Mouse (Mus musculus) ES-Bruce4 (cell line): ENCODE results near the gene Kcnj10. TPM values are rescaled to one million over a fixed set of nuclear protein-coding genes. Genes with fewer than 3 reads are reported as not detected.

Experiments
- H3K27ac ChIP-seq: 2 replicates; pipeline ENCODE4 v1.5.1; 2012; ENCODE audit warnings: low read length, inconsistent platforms; ENCODE audit not compliant: insufficient read depth
- H3K27me3 ChIP-seq: 2 replicates; pipeline ENCODE4 v1.6.1; 2012; ENCODE audit warnings: mild to moderate bottlenecking, low read length, inconsistent platforms; ENCODE audit not compliant: control insufficient read depth, poor library complexity, insufficient read depth, severe bottlenecking
- H3K36me3 ChIP-seq: 2 replicates; pipeline ENCODE4 v1.6.1; 2012; ENCODE audit warnings: inconsistent platforms, mild to moderate bottlenecking, low read length, moderate library complexity; ENCODE audit not compliant: control insufficient read depth, poor library complexity, insufficient read depth, severe bottlenecking
- H3K4me1 ChIP-seq: one replicate; pipeline ENCODE4 v1.8.1; 2011; ENCODE audit warnings: low read length; ENCODE audit not compliant: control insufficient read depth, insufficient read depth
- H3K4me3 ChIP-seq: 2 replicates; pipeline ENCODE4 v1.5.1; 2011; ENCODE audit warnings: low read depth, mild to moderate bottlenecking, low read length
- H3K9ac ChIP-seq: 2 replicates; pipeline ENCODE4 v1.6.1; 2012; ENCODE audit warnings: low read depth, mild to moderate bottlenecking, inconsistent platforms; ENCODE audit not compliant: poor library complexity, severe bottlenecking
- H3K9me3 ChIP-seq: replicated peaks from 2 replicates; pipeline ENCODE4 v1.6.1; 2012; ENCODE audit warnings: mild to moderate bottlenecking, low read length, inconsistent platforms; ENCODE audit not compliant: control insufficient read depth, poor library complexity, insufficient read depth, severe bottlenecking
- CTCF ChIP-seq: IDR thresholded peaks from one replicate; pipeline ENCODE4 v1.8.1; 2011; ENCODE audit warnings: low read depth, low read length
- EP300 ChIP-seq: IDR thresholded peaks from 2 replicates; pipeline ENCODE4 v1.6.1; 2011; ENCODE audit warnings: low read depth, low read length; ENCODE audit not compliant: insufficient read depth
- POLR2A ChIP-seq: IDR thresholded peaks from one replicate; pipeline ENCODE4 v1.8.1; 2011; ENCODE audit warnings: low read length; ENCODE audit not compliant: insufficient read depth
- polyA plus RNA-seq: library from polyadenylated mRNA; stranded (reverse); fragments of >200 nt; gene quantifications from 2 replicates; pipeline ENCODE4 v1.2.4, GENCODE M21; 2011; ENCODE audit warnings: low read depth; ENCODE audit not compliant: missing spikeins, insufficient read depth, insufficient read length

Gene Kcnj10
- polyA plus RNA-seq, 1 experiment, result 1.0 TPM

GRCm38 (mm10) chr1:172304443-172304842 lies 36.6 kb upstream of the Kcnj10 start:
- peaks cover 13% of the 10 kb centered on the region for H3K4me1 ChIP-seq
- H3K9me3 ChIP-seq, result no peaks in the 10 kb centered on the region
- H3K9ac ChIP-seq, result no peak overlapping the region
- no peak overlapping the region for H3K4me3 ChIP-seq
- H3K27ac ChIP-seq, result no peak overlapping the region
- TF ChIP-seq EP300 (no peak), CTCF (no peak), POLR2A (no peak)
- no peaks in the 10 kb centered on the region for H3K36me3 ChIP-seq
- H3K27me3 ChIP-seq, result no peaks in the 10 kb centered on the region

- no peaks in the 10 kb centered on the region for H3K36me3 ChIP-seq
- H3K4me1 ChIP-seq, result peaks cover 12% of the 10 kb centered on the region
- no peak overlapping the region for H3K9ac ChIP-seq
- TF ChIP-seq CTCF (no peak), EP300 (no peak), POLR2A (no peak)
- H3K9me3 ChIP-seq, result no peaks in the 10 kb centered on the region
- H3K27ac ChIP-seq, result no peak overlapping the region
- no peak overlapping the region for H3K4me3 ChIP-seq
- no peaks in the 10 kb centered on the region for H3K27me3 ChIP-seq
Measured at GRCm38 (mm10) chr1:172305153-172305552, 35.9 kb upstream of the Kcnj10 start.

GRCm38 (mm10) chr1:172305635-172306034 lies 35.4 kb upstream of the Kcnj10 start:
- no peaks in the 10 kb centered on the region for H3K36me3 ChIP-seq
- no peak overlapping the region for H3K27ac ChIP-seq
- H3K27me3 ChIP-seq, result no peaks in the 10 kb centered on the region
- no peak for TF ChIP-seq POLR2A
- TF ChIP-seq CTCF, result peak; percentile 61
- no peak for TF ChIP-seq EP300
- peaks cover 10% of the 10 kb centered on the region for H3K4me1 ChIP-seq
- H3K9me3 ChIP-seq, result no peaks in the 10 kb centered on the region
- no peak overlapping the region for H3K4me3 ChIP-seq
- no peak overlapping the region for H3K9ac ChIP-seq

GRCm38 (mm10) chr1:172306196-172306595 lies 34.8 kb upstream of the Kcnj10 start:
- no peaks in the 10 kb centered on the region for H3K36me3 ChIP-seq
- no peak overlapping the region for H3K4me3 ChIP-seq
- no peak overlapping the region for H3K9ac ChIP-seq
- H3K27ac ChIP-seq, result no peak overlapping the region
- TF ChIP-seq EP300 (no peak), CTCF (no peak), POLR2A (no peak)
- peaks cover 10% of the 10 kb centered on the region for H3K4me1 ChIP-seq
- no peaks in the 10 kb centered on the region for H3K9me3 ChIP-seq
- no peaks in the 10 kb centered on the region for H3K27me3 ChIP-seq

- Histone ChIP-seq H3K4me3 (no peak overlapping the region), H3K9me3 (no peaks in the 10 kb centered on the region), H3K4me1 (peaks cover 10% of the 10 kb centered on the region), H3K9ac (no peak overlapping the region), H3K27ac (no peak overlapping the region), H3K27me3 (no peaks in the 10 kb centered on the region), H3K36me3 (no peaks in the 10 kb centered on the region)
- TF ChIP-seq POLR2A (no peak), CTCF (no peak), EP300 (no peak)
Measured at GRCm38 (mm10) chr1:172306885-172307284, 34.1 kb upstream of the Kcnj10 start.

GRCm38 (mm10) chr1:172307936-172308335 lies 33.1 kb upstream of the Kcnj10 start:
- no peak overlapping the region for H3K4me3 ChIP-seq
- TF ChIP-seq CTCF, result no peak
- TF ChIP-seq EP300, result 0 out of 2 replicates have a peak, but pooled peaks have one; percentile 15
- H3K9ac ChIP-seq, result no peak overlapping the region
- H3K27ac ChIP-seq, result no peak overlapping the region
- H3K36me3 ChIP-seq, result no peaks in the 10 kb centered on the region
- H3K4me1 ChIP-seq, result peaks cover 6% of the 10 kb centered on the region
- H3K27me3 ChIP-seq, result no peaks in the 10 kb centered on the region
- H3K9me3 ChIP-seq, result no peaks in the 10 kb centered on the region
